Mouse (Mus musculus) fibroblast of lung, adult 2 months (primary cell): ENCODE results near the gene Alpk1.
A peak's percentile ranks its signal among the peaks of the same experiment; 100 is the strongest.
"Not testable (repeated sequence)": the region's sequence is repeated elsewhere in the genome, so short reads cannot be mapped to it uniquely, and the experiment has no call there.

Source experiments
- DNase-seq: peaks from one replicate; pipeline ENCODE4 v3.0.0-alpha.2; 2011; ENCODE audit warnings: low read depth

The Alpk1 gene

DNA sequence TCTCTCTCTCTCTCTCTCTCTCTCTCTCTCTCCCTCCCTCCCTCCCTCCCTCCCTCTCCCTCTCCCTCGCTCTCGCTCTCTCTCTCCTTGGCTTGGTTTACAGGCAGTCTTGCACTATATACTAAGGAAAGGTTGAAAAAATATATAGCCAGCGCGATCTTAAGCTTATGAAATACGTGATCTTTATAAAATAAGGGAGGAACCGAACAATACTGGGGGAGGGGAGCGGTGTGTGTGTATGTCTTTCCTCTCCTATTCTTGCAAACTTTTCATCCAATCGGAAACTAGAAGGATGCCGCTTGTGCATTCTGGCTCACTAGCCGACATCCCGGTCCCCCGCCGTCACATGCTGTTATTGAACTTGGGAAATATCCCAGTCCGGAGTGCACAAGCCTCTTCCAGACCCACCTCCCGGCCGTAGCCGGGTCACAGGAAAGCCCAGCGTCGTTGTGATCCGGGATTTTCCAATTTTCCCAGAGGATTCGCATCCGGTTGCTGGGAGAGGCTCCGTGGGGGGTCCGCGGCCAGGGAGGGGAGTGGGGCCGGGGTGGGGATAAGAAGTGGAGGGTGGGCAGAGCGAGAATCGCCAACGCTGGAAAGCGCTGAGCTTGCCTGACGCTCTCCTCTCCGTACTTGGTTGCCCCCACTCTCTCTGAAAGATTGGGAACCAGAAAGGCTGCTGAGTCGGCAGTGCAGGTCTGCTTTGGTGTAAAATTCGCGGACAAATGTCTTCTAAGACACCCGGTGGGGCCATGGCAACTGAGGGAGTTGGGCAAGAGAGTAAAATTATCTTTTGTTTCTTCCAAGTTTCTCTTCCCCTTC, 10.1 kb upstream of the Alpk1 start:
- DNase-seq = no peak

DNA sequence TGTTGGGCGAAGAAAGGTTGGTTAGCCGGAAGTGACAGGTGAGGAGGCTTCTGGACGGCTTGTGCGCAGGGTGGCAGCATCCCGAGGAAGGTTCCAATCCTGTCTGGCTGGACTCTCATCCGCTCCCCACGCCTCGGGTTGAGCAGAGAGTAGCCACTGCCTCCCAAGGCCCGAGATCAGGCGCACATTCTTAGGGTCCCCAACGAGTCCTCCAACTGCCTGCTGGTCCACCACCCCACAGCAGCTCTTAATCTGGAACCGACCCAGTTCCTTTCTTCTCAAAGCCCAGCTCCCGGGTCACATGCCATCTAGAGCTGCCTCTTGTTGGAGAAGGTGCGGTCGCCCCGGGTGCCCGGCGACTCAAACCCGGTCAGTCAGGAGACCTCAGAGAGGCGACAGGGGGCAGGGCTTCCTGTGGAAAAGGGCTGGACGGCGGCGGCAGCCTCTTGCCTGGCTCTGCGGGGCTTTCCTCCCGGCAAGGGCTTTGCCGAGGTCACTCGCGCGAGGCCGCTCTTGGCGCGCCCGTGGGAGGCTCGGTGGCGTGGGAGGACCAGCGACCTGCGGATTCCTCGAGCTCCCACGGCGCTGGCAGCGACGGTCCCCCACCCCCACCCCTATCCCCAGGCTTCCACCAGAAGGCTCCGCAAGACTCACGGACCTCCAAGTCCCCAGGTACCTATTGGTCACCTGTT, 9.3 kb upstream of the Alpk1 start, which contains the start of gene Tifa:
Tifa (plus strand) TSS at position 306 of the 692 bp plus-strand sequence.
- no peak for DNase-seq

DNA sequence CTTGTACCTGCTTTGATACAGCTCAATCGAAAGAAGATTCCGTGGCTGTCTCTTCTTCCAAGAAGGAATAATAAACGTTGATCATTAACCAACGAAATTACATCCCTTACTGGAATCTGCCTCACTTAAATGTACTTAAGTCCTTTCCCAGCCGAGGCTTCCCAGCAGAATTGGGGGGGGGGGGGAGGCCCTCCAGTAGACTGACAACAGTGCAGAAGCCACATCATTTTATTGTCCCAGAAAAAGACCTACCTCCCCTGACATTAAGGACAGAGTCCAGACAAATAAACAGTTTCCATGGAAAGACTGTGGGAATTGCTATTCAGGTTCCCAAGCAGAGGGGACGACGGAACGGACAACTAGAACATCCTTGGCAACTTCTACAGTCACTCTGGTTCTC, 8.6 kb upstream of the Alpk1 start:
- no peak for DNase-seq

DNA sequence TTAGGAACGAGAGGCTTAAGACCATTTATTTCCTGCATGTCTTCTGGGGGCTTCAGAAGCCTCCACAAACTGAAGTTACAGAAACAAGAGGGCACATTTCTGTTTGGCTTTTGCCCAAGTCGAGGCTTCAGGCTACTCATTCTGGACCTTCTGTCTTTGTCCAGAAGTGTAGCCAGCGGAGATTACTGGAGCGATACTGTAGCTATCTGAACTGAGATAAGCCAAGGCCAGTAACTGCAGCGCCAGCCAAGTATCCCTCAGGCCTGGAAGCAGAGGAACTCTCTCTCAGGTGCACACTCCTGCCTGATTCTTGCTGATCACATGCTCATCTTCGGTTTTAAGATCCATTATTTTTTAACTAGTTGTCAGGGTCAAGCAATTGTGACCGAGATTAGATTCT, 7.7 kb upstream of the Alpk1 start:
- no peak for DNase-seq

DNA sequence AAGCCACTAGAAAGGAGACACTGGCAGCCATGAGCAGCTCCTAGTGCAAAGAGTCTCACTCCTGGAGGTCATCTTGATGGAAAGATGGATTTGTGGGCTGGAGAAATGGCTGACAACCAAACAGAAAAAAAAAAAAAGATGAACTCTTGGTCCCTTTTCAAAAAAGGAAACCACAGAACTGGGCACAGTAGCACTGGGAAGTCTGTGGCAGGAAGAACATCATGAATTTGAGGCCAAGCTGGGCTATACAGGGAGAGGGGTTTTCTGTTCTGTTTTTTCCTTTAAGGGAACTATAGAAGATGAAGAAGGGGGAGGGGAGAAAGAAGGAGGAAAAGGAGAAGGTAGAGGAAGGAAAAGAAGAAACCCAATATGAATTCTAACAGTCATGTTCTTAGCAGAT, 6.7 kb upstream of the Alpk1 start:
- no peak for DNase-seq

DNA sequence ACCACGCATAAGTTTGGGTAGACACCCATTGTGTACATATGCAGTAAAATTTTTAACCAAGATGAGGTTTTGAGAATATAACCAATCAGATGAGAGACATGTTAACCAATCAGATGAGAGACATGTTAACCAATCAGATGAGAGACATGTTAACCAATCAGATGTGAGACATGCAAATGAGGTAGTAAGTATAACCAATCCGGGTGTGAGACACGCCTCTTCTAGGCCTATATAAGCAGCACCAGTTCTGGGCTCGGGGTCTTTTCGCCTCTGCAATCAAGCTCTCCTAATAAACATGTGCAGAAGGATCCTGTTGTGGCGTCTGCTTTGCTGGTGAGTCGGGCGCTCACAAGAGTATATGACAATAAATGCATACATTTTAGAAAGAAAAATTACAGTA, 3.4 kb upstream of the Alpk1 start:
- DNase-seq = not testable (repeated sequence)

DNA sequence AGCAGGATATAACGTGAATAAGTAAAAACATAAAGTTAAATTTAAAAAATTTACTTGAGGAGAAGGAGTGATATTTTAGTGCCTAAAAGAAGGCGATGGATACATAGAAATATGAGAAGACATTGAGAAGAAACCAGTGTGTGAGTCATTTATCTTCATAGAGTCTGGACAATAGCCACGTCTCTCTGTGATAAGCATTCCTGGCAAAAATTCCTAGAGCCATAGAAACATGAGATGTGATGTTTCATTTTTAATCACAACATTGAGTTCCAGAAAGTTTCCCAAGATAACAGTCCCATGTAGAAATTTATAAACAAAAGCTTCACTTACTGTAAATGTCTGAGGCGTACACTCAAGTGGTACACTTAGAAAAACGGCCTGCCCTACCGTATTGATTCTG, 2.6 kb upstream of the Alpk1 start:
- DNase-seq = no peak

DNA sequence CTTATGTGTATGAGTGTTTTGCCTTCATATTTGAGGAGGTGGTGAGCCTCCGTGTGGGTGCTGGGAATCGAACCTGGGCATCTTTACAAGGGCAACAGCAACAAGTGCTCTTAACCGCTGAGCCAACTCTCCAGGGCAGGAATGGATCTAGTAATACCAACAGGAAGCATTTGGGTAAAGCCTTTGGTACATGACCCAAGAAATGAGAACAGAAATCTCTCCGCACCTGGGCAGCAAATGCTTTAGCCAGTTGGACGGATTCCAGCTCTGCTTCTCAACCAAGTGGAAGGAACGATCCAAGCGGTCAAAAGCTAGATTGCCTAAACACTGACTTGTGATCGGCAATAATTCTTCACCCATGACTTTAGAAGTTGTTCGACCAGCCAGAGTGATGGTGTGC, 594 bp upstream of the Alpk1 start:
- no peak for DNase-seq

DNA sequence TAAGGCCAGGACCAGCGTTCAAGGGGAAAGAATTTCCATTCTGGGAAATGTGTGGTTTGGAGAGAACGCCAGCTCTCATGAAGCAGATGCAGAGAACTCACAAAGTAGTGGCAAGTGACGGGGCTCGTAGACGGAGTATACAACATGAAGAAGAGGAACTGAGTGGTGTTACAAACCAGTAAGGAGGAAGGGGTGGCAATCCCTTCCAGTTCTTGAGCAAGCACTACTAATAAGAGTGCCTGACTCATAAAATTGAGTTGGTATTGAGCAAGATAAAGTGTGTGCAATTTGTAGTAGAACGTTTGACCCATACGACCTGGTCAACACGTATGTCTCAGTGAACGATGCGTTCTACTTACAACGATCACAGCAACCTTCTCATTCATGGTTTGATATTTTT, 11.2 kb downstream of the Alpk1 start:
- DNase-seq = no peak

DNA sequence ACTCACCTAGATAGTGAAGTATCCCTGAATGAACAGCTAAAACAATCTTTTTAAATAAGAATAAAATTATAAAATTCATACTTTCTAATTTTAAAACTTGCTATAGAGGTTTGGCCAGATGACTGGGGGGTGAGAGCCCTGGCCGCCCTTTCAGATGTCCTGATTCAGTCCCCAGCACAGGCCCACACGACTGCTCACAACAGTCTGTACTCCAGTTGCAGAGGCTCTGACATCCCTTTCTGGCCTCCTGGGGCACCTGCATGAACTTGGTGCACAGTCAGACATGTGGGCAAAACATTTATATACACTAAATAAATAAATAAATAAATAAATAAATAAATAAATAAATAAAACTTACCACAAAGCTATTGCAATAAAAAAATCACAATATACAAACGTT, 14.4 kb downstream of the Alpk1 start:
- no peak for DNase-seq

DNA sequence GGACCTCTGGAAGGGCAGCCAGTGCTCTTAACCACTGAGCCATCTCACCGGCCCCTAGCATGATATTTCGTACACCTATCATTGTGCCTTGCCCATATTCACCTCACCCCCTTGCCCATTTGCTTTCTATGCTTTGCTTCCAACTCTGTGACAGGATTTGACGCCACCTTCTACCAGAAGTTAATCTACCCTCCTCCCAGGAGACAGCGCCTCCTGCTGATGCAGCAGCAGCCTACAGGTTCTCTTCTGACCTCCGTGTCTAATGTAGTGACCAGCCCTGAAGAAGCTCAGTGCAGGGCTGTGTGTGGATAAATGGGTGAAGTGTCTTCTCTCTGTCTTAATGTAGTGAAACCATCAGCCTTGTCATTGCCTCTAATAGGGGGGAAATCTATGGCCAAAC, 15.8 kb downstream of the Alpk1 start:
- DNase-seq = no peak

DNA sequence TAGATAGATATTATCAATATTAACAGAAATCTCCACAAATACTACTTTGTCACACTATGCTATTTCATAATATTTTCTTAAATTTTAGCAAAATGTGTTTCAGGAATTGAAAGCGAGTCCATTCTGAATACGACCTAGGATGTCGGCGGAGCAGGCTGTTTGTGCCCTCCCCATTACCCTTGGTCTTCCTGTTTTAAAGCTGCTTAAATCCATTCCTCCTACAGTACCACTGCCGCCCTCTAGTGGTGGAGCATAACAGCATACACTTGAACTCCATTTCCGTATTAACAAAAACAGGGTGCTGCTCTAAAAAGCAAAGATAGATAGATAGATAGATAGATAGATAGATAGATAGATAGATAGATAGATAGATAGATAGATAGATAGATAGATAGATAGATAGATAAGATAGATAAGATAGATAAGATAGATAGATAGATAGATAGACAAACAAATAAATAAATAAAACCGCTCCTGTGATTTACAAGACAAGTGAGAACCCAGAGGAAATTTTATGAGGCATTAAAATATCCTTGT, 17.2 kb downstream of the Alpk1 start:
- peak; percentile 50 for DNase-seq

DNA sequence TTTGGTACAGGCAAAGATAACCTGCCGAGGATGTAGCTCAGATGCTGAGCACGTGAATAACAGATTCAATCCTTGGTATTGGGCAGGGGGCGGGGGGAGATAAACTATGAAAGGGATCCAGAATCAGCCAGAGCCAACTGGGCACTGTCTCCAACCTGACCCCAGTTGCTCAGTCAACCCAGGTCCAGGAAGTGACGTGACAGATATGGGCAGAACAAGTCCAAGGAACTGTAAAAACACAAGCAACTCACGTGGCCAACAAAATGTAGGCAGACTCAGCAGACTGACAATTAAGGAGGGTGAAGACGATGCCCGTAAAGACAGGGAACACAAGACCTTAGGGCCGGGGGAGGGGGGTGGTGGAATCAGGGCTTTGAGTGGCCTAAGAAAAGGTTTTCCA, 17.9 kb downstream of the Alpk1 start:
- DNase-seq = no peak

DNA sequence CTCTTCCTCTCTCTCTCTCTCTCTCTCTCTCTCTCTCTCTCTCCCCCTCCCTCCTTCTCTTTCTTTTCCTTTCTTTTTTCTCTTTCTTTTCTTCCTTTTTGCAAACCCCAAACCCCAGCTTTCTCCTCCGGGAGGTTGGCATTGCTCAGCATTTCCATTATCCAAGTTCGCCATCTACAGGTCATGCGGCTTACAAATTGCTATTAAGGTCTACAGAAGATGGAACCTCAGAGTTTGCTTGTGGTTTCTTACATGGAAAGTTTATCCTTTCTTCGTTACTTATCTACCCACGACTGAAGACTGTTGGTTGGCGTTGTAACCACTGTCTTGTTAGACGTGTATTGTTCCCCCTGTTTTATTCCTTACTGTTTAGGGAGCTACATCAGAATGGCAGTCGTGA, 21.1 kb downstream of the Alpk1 start:
- DNase-seq = peak; percentile 35

DNA sequence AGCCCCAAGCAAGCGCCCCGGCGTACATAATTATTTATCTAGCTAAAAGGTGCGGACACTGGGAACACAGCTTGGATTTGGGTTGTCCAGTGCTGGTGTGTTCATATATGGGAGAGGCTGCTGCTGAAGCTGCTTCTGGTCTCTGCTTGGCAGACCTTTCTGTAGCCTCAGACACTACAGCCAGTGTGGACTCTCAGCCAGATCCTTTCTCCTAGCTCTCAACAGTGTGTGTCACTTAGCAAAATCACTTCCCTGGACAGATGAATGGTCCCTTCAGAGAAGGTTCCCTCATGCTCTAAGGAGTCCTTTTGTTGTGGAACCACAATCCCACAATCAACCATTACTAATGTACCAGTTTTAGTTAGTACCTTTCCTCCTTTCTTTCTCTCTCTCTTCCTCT, 21.5 kb downstream of the Alpk1 start:
- no peak for DNase-seq

DNA sequence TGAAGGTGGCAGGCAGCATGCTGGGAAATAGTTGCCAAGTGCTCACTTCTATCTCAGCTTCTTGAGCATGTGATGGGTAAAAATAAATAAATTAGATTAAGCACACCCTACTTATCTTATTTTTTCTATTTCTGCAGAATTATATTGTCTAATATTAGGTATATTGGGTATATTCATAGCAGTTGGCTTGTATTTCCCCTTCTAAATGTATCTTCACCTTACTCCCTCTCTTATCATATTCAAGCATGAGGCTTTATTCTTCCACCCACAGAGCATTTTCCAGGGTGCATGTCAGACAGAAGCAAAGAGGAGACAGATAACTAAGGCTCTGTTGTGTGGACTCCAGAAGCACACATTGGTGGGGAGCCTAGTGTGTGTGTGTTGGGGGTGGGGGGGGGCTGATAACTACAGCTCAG, 22.4 kb downstream of the Alpk1 start:
- no peak for DNase-seq

DNA sequence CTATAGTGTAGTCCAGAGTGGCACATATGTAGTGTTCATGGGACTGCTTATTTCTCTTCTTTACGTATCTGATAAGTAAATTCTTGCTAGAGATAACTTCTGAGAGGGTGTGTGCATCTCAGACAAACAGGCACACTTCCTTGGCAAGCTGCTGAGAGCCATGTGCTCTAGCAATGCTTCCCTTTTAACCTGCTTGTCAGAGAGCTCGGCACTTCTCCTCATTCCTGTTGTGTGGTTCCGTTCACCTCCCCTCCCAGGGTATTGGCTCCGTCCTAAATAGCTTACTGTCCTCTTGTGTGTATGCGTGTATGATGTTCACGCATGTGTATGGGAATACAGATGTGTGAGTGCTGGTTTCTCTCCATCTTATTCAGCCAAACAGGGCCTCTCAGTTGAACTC, 23.9 kb downstream of the Alpk1 start:
- no peak for DNase-seq

DNA sequence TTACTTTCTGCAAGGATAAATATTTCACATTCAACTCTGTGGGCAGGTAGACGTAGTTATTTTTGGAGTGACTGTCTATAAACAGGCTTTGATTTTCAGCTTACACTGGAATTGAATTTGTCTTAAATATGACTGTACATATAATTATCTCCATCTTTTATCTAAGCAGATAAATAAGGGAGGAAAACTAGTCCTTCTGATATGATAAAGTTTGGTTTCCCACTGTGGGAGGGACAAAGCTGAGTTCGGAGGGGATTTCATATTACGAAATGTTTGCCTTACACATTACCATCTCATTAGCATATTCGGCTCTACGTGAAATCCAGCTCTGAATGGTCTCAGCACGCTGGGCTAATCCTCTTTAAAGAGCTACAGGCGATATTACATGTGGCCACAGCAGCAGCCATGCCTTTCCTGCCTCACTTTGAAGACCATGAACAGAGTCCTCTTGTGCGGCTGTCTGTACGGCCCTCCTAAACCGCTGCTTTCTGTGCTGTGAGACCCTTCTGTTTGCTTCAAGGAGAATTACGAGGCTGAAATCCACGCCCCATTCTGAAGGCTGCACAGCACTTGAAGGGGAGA, 30.3 kb downstream of the Alpk1 start:
- DNase-seq = no peak

DNA sequence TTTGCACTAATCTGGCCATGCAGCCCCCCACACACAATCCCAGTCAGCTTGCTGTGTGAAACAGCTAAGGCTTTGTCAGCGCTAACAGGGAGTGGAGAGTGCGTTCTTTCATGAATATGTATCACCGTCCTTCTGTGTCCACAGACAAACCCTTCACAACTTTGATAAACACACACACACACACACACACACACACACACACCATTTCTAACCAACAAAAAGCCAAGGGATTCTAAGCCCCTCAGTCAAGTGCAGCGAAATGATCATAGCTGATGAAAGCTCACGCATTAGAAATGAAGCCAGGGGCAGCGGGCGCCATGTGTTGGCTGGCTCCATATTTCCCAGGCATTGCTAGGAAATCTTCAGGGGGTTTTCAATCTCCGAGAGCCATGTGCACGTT, 31.1 kb downstream of the Alpk1 start:
- no peak for DNase-seq

DNA sequence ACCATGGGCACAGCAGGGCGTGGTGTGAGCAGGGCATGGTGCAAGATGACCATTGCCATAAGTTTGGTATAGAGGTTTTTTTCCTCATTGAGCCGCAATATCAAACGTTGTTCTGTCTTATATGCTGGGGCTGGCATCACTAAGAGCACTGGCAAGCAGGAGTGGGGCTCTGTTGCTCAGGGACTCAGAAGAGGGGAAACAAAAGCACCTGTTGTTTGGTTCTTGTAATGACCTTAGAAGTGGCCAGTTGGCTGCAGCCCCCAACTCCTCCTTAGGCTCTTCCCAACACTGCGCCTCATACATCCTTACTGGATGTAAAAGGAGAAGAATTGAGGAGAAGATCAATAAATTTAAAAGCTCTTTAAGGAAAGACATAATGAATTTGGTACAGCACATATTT, 31.7 kb downstream of the Alpk1 start:
- no peak for DNase-seq

DNA sequence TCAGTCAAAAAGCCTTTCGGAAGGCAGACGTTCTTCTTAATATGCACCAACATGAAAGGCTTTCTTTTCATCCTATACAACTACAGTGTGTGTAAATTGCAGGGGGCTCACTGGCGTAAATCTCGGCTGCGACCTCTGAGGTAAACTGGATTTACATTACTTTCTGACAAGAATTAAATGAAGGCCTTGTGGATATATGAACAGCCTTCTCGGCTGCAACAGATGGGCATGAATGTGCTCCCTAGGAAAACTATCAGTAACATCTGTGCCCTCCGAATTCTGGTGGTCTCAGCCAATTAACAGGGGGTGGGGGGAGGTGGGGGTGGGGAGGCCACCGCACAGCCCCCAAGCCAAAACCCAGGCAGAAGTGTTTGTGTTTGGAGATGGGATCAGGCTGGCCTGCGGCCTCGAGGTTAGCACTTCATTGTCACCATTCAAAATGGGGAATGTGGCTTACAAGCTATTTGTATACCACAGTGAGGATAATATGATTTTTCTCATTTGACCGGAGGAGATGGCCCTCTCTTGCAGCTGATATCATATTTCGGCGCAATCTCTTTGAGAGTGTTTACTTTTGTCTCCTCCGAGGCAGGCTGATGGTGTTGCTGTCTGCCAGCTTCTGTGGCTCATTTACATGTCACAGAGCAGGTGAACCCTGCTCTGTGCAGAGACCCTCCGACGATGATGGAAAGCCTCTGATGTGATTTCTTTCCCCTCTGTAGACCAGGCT, 34.3 kb downstream of the Alpk1 start:
- no peak for DNase-seq

DNA sequence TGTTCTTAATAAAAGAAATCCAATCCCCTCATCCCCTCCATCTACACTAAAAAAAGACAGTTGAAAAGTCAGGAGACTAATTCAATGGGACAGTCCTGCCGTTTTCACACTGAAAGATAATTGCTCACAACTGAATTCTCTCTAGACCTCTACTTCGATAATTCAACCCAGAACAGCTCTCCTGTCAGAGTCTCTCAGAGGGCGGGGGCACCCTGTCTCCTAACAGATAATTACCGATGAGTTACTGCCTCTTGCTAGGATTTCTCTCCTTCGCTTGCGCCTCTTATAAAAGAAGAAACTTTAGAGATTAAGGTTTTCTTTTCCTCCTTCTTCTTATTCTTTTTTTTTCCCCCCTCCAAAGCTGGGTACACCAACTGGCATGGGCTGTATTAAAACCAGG, 34.8 kb downstream of the Alpk1 start:
- no peak for DNase-seq
